Mouse (Mus musculus): ENCODE results near the gene Gm20605.

GRCm38 (mm10) chr5:137597625-137598024 is 31.4 kb upstream of the Gm20605 start:
- TF ChIP-seq GATA1 (IDR thresholded peaks at IDR 0.05; ENCODE audit: low read length), result no peak
- TF ChIP-seq TAL1 (IDR thresholded peaks at IDR 0.05; ENCODE audit: low read length), result no peak
